9 mouse cellular contexts compared by ENCODE assay signal in genomic region chr5:114679841-114680591, GRCm38 (mm10). TPM values are rescaled to one million over a fixed set of nuclear protein-coding genes. Genes with fewer than 3 reads are reported as not detected.
DNase-seq lines count a peak whose midpoint lies in the region; ATAC-seq and TF ChIP-seq lines count a peak whose summit lies in the region.
"Had no signal": no experiment of that assay in that cellular context is flagged by ENCODE, and none has a peak within 500 bp of the region (broad histone marks: within the 10 kb centered on the region; RNA-seq: fewer than 3 reads in every experiment).

No protein-coding gene starts in this region.

- no peak for ATAC-seq in intestine, embryonic 16.5 days
- no peak for ATAC-seq in intestine, embryonic 15.5 days
- ATAC-seq in intestine, postnatal 0 days, result no peak

- 0 out of 2 replicates have a peak, but pooled peaks cover 8% of the 10 kb centered on the region for H3K36me3 ChIP-seq in intestine, embryonic 16.5 days (ENCODE audit: control insufficient read depth, insufficient read depth, low read length)
- no peaks in the 10 kb centered on the region; the same call in 1 of the 2 replicates for H3K36me3 ChIP-seq in intestine, embryonic 15.5 days
- peaks cover 22% of the 10 kb centered on the region for H3K36me3 ChIP-seq in thymus, adult 2 months (ENCODE audit: control insufficient read depth, insufficient read depth, low read length)
- H3K36me3 ChIP-seq in limb, embryonic 10.5 days, result peaks cover 19% of the 10 kb centered on the region
- H3K36me3 ChIP-seq in intestine, postnatal 0 days (ENCODE audit: control insufficient read depth, insufficient read depth), result peaks cover 25% of the 10 kb centered on the region; the same call in 1 of the 2 replicates

- WGBS in intestine, embryonic 16.5 days, result 77% methylated on average over 17 of the region's 17 CpGs
- 78% methylated on average over 17 of the region's 17 CpGs for WGBS in intestine, embryonic 15.5 days
- 34% methylated on average over 17 of the region's 17 CpGs for WGBS in thymus, adult 2 months
- 78% methylated on average over 17 of the region's 17 CpGs for WGBS in limb, embryonic 10.5 days
- WGBS in intestine, postnatal 0 days, result 79% methylated on average over 17 of the region's 17 CpGs

- no peaks in the 10 kb centered on the region for H3K27me3 ChIP-seq in intestine, embryonic 16.5 days (replicated peaks; ENCODE audit: control insufficient read depth, insufficient read depth, low read length)
- no peaks in the 10 kb centered on the region for H3K27me3 ChIP-seq in intestine, embryonic 15.5 days (replicated peaks)
- no peaks in the 10 kb centered on the region for H3K27me3 ChIP-seq in thymus, adult 2 months (ENCODE audit: control insufficient read depth, insufficient read depth, low read length)
- H3K27me3 ChIP-seq in limb, embryonic 10.5 days (ENCODE audit: low read depth, poor library complexity, severe bottlenecking), result no peaks in the 10 kb centered on the region
- H3K27me3 ChIP-seq in intestine, postnatal 0 days (replicated peaks; ENCODE audit: control insufficient read depth, insufficient read depth, low read length), result no peaks in the 10 kb centered on the region

- H3K4me1 ChIP-seq in intestine, embryonic 16.5 days (ENCODE audit: control insufficient read depth, insufficient read depth, low read length), result peaks cover 7% of the 10 kb centered on the region
- peaks cover 7% of the 10 kb centered on the region; the same call in 1 of the 2 replicates for H3K4me1 ChIP-seq in intestine, embryonic 15.5 days (replicated peaks)
- peaks cover 35% of the 10 kb centered on the region for H3K4me1 ChIP-seq in thymus, adult 2 months (replicated peaks; ENCODE audit: control insufficient read depth, insufficient read depth, low read length)
- peaks cover 60% of the 10 kb centered on the region for H3K4me1 ChIP-seq in limb, embryonic 10.5 days
- no peaks in the 10 kb centered on the region for H3K4me1 ChIP-seq in intestine, postnatal 0 days (replicated peaks; ENCODE audit: control insufficient read depth, insufficient read depth, low read length)

- no peak for TF ChIP-seq POLR2A in thymus, adult 2 months (IDR thresholded peaks at IDR 0.05; ENCODE audit: control insufficient read depth, extremely low read depth, insufficient read depth, low read length, poor library complexity)

- H3K4me3 ChIP-seq in intestine, embryonic 16.5 days (ENCODE audit: low read length), result no peak overlapping the region
- H3K4me3 ChIP-seq in intestine, embryonic 15.5 days (replicated peaks), result no peak overlapping the region
- H3K4me3 ChIP-seq in thymus, adult 2 months (ENCODE audit: control insufficient read depth, insufficient read depth, low read length), result no peak overlapping the region
- H3K4me3 ChIP-seq in limb, embryonic 10.5 days, result no peak overlapping the region
- no peak overlapping the region for H3K4me3 ChIP-seq in intestine, postnatal 0 days (ENCODE audit: low read depth, low read length)

- no peak overlapping the region for H3K9ac ChIP-seq in intestine, embryonic 16.5 days (ENCODE audit: low read depth, low read length)
- no peak overlapping the region for H3K9ac ChIP-seq in intestine, embryonic 15.5 days
- no peak overlapping the region for H3K9ac ChIP-seq in intestine, postnatal 0 days (ENCODE audit: low read depth, low read length)

- 0 out of 2 replicates have a peak overlapping the region, but pooled peaks have one; percentile 36 for H3K27ac ChIP-seq in intestine, embryonic 16.5 days (ENCODE audit: low read length)
- H3K27ac ChIP-seq in intestine, embryonic 15.5 days, result no peak overlapping the region
- peak overlapping the region; percentile 90 for H3K27ac ChIP-seq in thymus, adult 2 months (ENCODE audit: control insufficient read depth, insufficient read depth, low read length)
- peak overlapping the region; percentile 66 for H3K27ac ChIP-seq in limb, embryonic 10.5 days
- no peak overlapping the region for H3K27ac ChIP-seq in intestine, postnatal 0 days (ENCODE audit: low read depth, low read length)

- TF ChIP-seq CTCF in thymus, adult 2 months (IDR thresholded peaks at IDR 0.05; ENCODE audit: borderline replicate concordance, control insufficient read depth, extremely low read depth, insufficient read depth, low read length, poor library complexity), result no peak
- no peak for TF ChIP-seq CTCF in intestine, postnatal 0 days (IDR thresholded peaks at IDR 0.05; ENCODE audit: low read depth)

- DNase-seq in thymus, adult 2 months, result no peak
- no peak for DNase-seq in thymus, adult 18-20 months
- DNase-seq in limb, embryonic 10.5 days (ENCODE audit: low spot score), result no peak
- DNase-seq in urinary bladder, adult 18-20 months (ENCODE audit: low spot score in 2 of 2), result no peak
- no peak for DNase-seq in yolk sac, embryonic 10.5 days (ENCODE audit: low spot score)
- DNase-seq: kidney, postnatal 25 days had no signal

- no peaks in the 10 kb centered on the region for H3K9me3 ChIP-seq in intestine, embryonic 16.5 days (ENCODE audit: control insufficient read depth, low read length)
- H3K9me3 ChIP-seq in intestine, embryonic 15.5 days, result no peaks in the 10 kb centered on the region
- no peaks in the 10 kb centered on the region for H3K9me3 ChIP-seq in limb, embryonic 10.5 days (replicated peaks)
- no peaks in the 10 kb centered on the region for H3K9me3 ChIP-seq in intestine, postnatal 0 days (ENCODE audit: control insufficient read depth)

- H3K4me2 ChIP-seq in intestine, embryonic 16.5 days (ENCODE audit: low read depth, low read length), result no peak overlapping the region
- no peak overlapping the region for H3K4me2 ChIP-seq in intestine, embryonic 15.5 days (replicated peaks)
- H3K4me2 ChIP-seq in intestine, postnatal 0 days (replicated peaks; ENCODE audit: low read depth), result no peak overlapping the region

RNA-seq across cellular contexts. Expression of gene Gltp, which starts 10.8 kb away (rescaled TPM):
- 100 and 103 TPM in 2 replicates for polyA plus RNA-seq in intestine, embryonic 16.5 days (2015; fragmentation: Nextera tagmentation; extraction: Ambion mirVana)
- polyA plus RNA-seq in intestine, embryonic 15.5 days (2015; fragmentation: Nextera tagmentation; extraction: Ambion mirVana), result 99.7 and 103 TPM in 2 replicates
- 237 and 275 TPM in 2 replicates for polyA plus RNA-seq in thymus, adult 2 months (2012; rRNA removed)
- polyA plus RNA-seq in limb, embryonic 10.5 days (2016; fragmentation: Nextera tagmentation; extraction: Ambion mirVana), result 65.4 and 78.6 TPM in 2 replicates
- polyA plus RNA-seq in intestine, postnatal 0 days (2015; fragmentation: Nextera tagmentation; extraction: Ambion mirVana), result 111 and 115 TPM in 2 replicates

RNA-seq across cellular contexts. Expression of gene Trpv4, which starts 21.8 kb away (rescaled TPM):
- 0.73 and 0.93 TPM in 2 replicates for polyA plus RNA-seq in intestine, embryonic 16.5 days (2015; fragmentation: Nextera tagmentation; extraction: Ambion mirVana)
- polyA plus RNA-seq in intestine, embryonic 15.5 days (2015; fragmentation: Nextera tagmentation; extraction: Ambion mirVana), result 0.92 and 1.0 TPM in 2 replicates
- 4.2 and 6.5 TPM in 2 replicates for polyA plus RNA-seq in thymus, adult 2 months (2012; rRNA removed)
- 0.31 TPM in 2 replicates for polyA plus RNA-seq in limb, embryonic 10.5 days (2016; fragmentation: Nextera tagmentation; extraction: Ambion mirVana)
- 0.70 and 1.0 TPM in 2 replicates for polyA plus RNA-seq in intestine, postnatal 0 days (2015; fragmentation: Nextera tagmentation; extraction: Ambion mirVana)

RNA-seq across cellular contexts. Expression of gene Tchp, which starts 27.5 kb away (rescaled TPM):
- polyA plus RNA-seq in intestine, embryonic 16.5 days (2015; fragmentation: Nextera tagmentation; extraction: Ambion mirVana), result 5.8 and 8.2 TPM in 2 replicates
- 9.2 and 10.5 TPM in 2 replicates for polyA plus RNA-seq in intestine, embryonic 15.5 days (2015; fragmentation: Nextera tagmentation; extraction: Ambion mirVana)
- polyA plus RNA-seq in thymus, adult 2 months (2012; rRNA removed), result 24.4 and 25.6 TPM in 2 replicates
- polyA plus RNA-seq in limb, embryonic 10.5 days (2016; fragmentation: Nextera tagmentation; extraction: Ambion mirVana), result 18.8 and 22.0 TPM in 2 replicates
- polyA plus RNA-seq in intestine, postnatal 0 days (2015; fragmentation: Nextera tagmentation; extraction: Ambion mirVana), result 3.7 and 4.2 TPM in 2 replicates

Comparison
In these comparisons a context has a peak if more than half of its experiments do, and no peak if none do; other contexts are left out.
1. H3K27ac ChIP-seq: peak in intestine, embryonic 16.5 days (single experiment), thymus, adult 2 months (single experiment) and limb, embryonic 10.5 days (single experiment); none in intestine, embryonic 15.5 days (single experiment) and intestine, postnatal 0 days (single experiment).